Mouse (Mus musculus) spleen, adult 2 months (tissue): ENCODE results near the gene Hspb8.

Source experiments
- CTCF ChIP-seq: fragments of 200-500 bp; IDR thresholded peaks from 2 replicates; pipeline ENCODE4 v1.5.1; 2011; ENCODE audit warnings: mild to moderate bottlenecking, inconsistent platforms; ENCODE audit not compliant: insufficient read depth, insufficient read length, insufficient replicate concordance; ENCODE audit errors: extremely low read depth
- POLR2A ChIP-seq: fragments of 200-500 bp; IDR thresholded peaks from 2 replicates; pipeline ENCODE4 v1.6.1; 2011; ENCODE audit warnings: low read depth, low read length, inconsistent platforms

- TF ChIP-seq CTCF (no peak), POLR2A (no peak)
These were observed 30.1 kb downstream of the Hspb8 start for GRCm38 (mm10) chr5:116392603-116393002.
